Mouse (Mus musculus) small intestine, adult 2 months (tissue): ENCODE results near the gene Vps26a. TPM values are rescaled to one million over a fixed set of nuclear protein-coding genes. Genes with fewer than 3 reads are reported as not detected.
A peak's percentile ranks its signal among the peaks of the same experiment; 100 is the strongest.

Source experiments
- H3K27ac ChIP-seq: fragments of 200-500 bp; 2 replicates; pipeline ENCODE4 v1.5.1; 2012; ENCODE audit warnings: low read depth, low read length, control low read depth, inconsistent platforms; ENCODE audit not compliant: insufficient read depth
- H3K27me3 ChIP-seq: fragments of 200-500 bp; 2 replicates; pipeline ENCODE4 v1.6.1; 2012; ENCODE audit warnings: mild to moderate bottlenecking, moderate library complexity, low read length, inconsistent platforms; ENCODE audit not compliant: control insufficient read depth, insufficient read depth
- H3K36me3 ChIP-seq: fragments of 200-500 bp; 2 replicates; pipeline ENCODE4 v1.6.1; 2012; ENCODE audit warnings: mild to moderate bottlenecking, low read length, control low read depth, inconsistent platforms; ENCODE audit not compliant: control insufficient read depth, insufficient read depth
- H3K4me1 ChIP-seq: fragments of 200-500 bp; 2 replicates; pipeline ENCODE4 v1.6.1; 2012; ENCODE audit warnings: low read length, inconsistent platforms, mixed read lengths; ENCODE audit not compliant: control insufficient read depth, insufficient read depth, insufficient read length
- H3K4me3 ChIP-seq: fragments of 200-500 bp; 2 replicates; pipeline ENCODE4 v1.5.1; 2012; ENCODE audit warnings: low read depth, mild to moderate bottlenecking, control low read depth, inconsistent platforms, low read length, moderate library complexity
- CTCF ChIP-seq: fragments of 200-500 bp; IDR thresholded peaks from 2 replicates; pipeline ENCODE4 v1.5.1; 2012; ENCODE audit warnings: low read depth, mild to moderate bottlenecking, control low read depth, inconsistent platforms, low read length, moderate library complexity, mixed read lengths; ENCODE audit not compliant: insufficient replicate concordance, insufficient read length; ENCODE audit errors: extremely low read depth
- POLR2A ChIP-seq: fragments of 200-500 bp; IDR thresholded peaks from 2 replicates; pipeline ENCODE4 v1.6.1; 2012; ENCODE audit warnings: low read depth, mild to moderate bottlenecking, control low read depth, inconsistent platforms, low read length, moderate library complexity
- WGBS: fragments of 180-500 bp; shearing (Covaris S2); methylation state at CpG from one replicate; pipeline ENCODE4 v1.1.7; 2018; 5-methylcytosine and 5-hydroxymethylcytosine counted together
- polyA plus RNA-seq: library from polyadenylated mRNA; depleted of rRNA; stranded (reverse); fragments of >200 nt; gene quantifications from 2 replicates; pipeline ENCODE4 v1.2.3, GENCODE M21; 2012; rRNA removed

Vps26a gene
- polyA plus RNA-seq, 1 experiment, result 3.2 TPM

DNA sequence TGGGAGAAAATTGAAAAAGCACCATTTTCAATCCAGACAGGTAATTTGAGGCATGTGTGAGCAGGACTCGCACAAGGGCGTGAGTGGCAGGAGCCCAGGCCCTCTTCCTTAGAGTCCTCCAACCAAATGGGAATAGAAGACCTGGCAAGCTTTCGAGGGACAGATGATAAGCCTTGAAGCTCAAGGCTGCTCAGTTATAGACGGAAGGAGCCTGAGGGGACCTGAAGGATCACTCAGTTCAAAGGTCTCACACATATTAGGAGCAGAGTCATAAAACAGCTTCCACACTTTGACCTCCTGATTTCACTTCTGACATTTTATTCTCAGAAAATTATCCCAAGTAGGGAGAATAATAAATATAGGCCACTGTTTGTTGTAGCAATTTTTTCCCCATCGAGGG, 67.2 kb downstream of the Vps26a start:
- H3K4me3 ChIP-seq, result peak overlapping the region; percentile 28
- WGBS, result 32% methylated on average over 5 of the region's 5 CpGs
- H3K27me3 ChIP-seq, result no peaks in the 10 kb centered on the region
- H3K27ac ChIP-seq, result peak overlapping the region; percentile 93
- H3K4me1 ChIP-seq, result peaks cover 42% of the 10 kb centered on the region
- TF ChIP-seq POLR2A, result no peak
- no peak for TF ChIP-seq CTCF
- H3K36me3 ChIP-seq, result peaks cover 19% of the 10 kb centered on the region

DNA sequence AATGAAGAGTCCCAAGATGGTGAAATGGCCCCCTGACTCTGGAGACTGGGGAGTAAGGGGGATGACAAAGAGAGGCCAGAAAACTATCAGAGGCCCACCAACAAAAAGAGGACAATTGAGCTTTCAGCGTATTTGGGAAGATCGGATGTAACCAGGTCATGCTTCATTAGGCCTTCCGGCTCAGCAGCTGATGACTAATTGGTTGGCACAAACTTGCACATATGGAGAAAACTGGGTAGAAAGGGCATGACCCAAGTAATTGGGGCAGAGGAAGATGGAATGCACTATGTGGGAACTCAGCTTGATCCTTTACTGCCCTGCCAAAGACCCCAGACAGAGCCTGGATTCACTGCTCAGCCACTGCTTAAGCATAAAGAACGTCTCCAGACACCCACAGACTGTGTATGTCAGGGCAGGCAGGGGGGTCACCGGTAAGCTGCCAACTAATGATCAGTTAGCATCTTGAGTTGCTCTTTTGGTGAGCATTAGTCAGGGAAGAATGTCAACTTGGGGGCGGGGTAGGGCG, 67.7 kb downstream of the Vps26a start:
- H3K4me3 ChIP-seq, result peak overlapping the region; percentile 36
- H3K36me3 ChIP-seq, result peaks cover 21% of the 10 kb centered on the region
- no peak for TF ChIP-seq POLR2A
- no peak for TF ChIP-seq CTCF
- 61% methylated on average over 7 of the region's 7 CpGs for WGBS
- peak overlapping the region; percentile 91 for H3K27ac ChIP-seq
- H3K27me3 ChIP-seq, result no peaks in the 10 kb centered on the region
- H3K4me1 ChIP-seq, result peaks cover 43% of the 10 kb centered on the region

DNA sequence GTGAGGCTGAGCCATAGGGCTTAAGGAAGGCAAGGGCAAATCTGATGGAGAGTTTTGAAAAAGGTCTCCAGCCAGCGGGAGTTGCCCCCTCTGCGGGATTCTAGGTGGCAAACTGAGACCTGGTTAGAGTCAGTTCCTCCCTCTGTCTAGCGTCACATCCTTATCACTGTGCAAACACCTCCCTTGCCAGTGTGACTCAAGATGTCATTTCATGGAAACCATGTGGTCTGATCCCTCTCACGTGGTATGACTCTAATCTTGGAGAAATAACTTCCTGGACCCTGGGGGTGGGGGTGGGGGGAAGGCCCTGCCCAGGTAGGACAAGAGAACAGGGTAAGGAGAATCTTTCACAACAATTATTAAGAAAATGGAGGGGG, 73.0 kb downstream of the Vps26a start:
- H3K4me3 ChIP-seq, result peak overlapping the region; percentile 27; the same call in 1 of the 2 replicates
- 11% methylated on average over 4 of the region's 4 CpGs for WGBS
- H3K27ac ChIP-seq, result peak overlapping the region; percentile 100
- no peaks in the 10 kb centered on the region for H3K27me3 ChIP-seq
- TF ChIP-seq CTCF (no peak), POLR2A (no peak)
- peaks cover 43% of the 10 kb centered on the region for H3K4me1 ChIP-seq
- peaks cover 41% of the 10 kb centered on the region for H3K36me3 ChIP-seq

DNA sequence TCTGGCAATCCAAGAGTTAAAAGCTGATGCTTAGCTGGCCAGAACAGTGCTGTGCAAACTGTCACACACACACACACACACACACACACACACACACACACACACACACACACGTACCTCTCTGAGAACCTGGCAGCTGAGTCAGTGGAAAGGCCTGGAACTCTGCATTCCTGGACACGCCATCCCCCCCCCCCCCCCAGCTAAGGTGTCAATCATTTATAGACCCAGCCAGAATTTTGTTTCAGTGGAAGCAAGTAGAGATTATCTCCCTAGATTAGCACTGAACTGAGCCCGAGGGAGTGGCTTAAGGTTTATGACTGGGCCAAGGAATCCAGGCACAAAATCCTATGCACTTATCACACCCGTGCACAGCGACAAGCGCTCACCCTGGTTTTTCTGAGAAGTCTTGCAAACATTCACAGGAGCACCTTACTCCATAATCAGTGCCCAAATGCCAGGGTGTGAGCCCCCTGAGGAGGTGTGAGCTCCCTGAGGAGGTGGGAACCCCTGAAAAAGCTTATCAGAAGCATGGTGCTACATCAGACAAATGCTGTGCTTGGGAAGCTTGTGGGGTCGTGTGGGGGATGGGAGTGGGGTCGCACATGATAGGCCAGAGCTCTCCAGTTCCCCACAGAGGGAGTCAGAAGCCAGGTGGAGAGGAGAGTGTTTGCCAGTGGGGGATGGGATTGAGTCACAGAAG, 73.5 kb downstream of the Vps26a start:
- H3K27ac ChIP-seq, result peak overlapping the region; percentile 100
- WGBS, result 4% methylated on average over 8 of the region's 8 CpGs
- H3K36me3 ChIP-seq, result peaks cover 43% of the 10 kb centered on the region
- peak overlapping the region; percentile 27; the same call in 1 of the 2 replicates for H3K4me3 ChIP-seq
- peaks cover 41% of the 10 kb centered on the region for H3K4me1 ChIP-seq
- no peaks in the 10 kb centered on the region for H3K27me3 ChIP-seq
- TF ChIP-seq CTCF, result peak; percentile 12; the same call in 1 of the 2 replicates
- TF ChIP-seq POLR2A, result no peak; the same call in 1 of the 2 replicates

DNA sequence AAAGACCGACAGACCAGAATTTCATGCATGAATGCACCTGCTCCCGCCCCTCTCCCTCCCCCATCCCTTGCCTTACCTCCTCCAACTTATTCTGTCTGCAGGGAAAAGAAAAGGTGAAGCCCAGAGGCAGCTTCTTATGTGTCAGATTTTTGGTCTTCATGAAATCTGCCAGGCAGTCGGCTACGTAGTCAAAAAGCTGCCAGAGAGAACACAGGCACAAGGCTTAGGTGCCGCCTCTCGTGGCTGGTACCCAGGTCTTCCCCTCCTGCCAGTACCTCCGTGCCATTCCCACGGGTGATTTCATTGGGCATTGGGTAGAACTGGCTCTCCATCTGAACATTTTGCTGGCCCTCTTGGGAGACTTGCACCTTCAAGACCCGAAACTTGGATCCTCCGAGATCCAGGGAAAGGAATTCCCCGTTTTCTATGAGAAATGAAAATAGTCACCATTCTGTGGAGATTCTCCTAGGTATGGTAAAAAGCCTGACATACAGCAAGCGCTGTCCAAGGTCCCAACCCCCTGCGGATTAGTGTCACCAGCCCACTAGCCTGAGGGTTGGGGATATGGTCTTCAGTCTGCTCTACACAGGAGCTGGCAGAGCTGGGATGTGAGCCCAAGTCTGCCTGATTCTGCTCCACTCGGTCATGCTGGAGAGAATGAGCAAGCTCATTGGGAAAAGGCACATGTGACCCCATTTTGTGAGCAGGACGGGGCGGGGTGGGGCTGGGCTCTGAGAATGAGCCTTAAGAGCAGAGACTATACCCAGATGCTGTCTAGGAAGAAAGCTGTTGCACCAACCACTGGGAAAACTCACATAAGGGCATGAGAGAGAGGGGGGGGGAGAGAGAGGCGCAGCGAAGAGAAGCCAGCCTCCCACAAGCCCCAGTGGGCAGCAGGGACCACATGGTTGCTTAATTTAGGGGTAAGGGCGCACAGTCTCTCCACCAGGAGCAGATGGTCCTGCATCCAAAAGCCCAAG, 74.9 kb downstream of the Vps26a start:
- Histone ChIP-seq H3K4me1 (peaks cover 32% of the 10 kb centered on the region; the same call in 1 of the 2 replicates), H3K27me3 (no peaks in the 10 kb centered on the region), H3K4me3 (no peak overlapping the region), H3K36me3 (peaks cover 35% of the 10 kb centered on the region), H3K27ac (no peak overlapping the region)
- WGBS, result 83% methylated on average over 19 of the region's 19 CpGs
- TF ChIP-seq POLR2A, result no peak
- TF ChIP-seq CTCF, result no peak

DNA sequence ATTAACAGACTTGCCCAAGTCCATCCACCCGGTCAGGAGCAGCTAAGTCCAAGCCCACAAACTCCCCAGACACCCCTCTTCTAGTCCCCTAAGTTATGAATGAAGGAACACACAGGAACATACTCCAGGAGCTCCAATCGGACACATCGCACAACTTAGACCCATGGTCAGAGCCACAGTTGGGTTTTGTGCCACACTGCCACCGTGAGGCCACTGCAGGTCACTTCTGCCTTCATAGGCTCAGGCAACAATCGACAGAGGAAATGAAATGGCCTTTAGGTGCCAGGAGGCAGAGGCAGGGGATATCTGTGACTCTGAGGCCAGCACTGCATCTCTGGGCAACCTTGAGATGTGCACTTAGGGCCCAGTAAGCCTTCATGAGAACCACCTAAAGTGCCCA, 75.7 kb downstream of the Vps26a start:
- H3K36me3 ChIP-seq, result peaks cover 36% of the 10 kb centered on the region
- no peaks in the 10 kb centered on the region for H3K27me3 ChIP-seq
- H3K4me1 ChIP-seq, result peaks cover 25% of the 10 kb centered on the region; the same call in 1 of the 2 replicates
- 8% methylated on average over 5 of the region's 5 CpGs for WGBS
- no peak overlapping the region for H3K4me3 ChIP-seq
- no peak overlapping the region for H3K27ac ChIP-seq
- TF ChIP-seq POLR2A (no peak), CTCF (peak; percentile 76; the same call in 1 of the 2 replicates)

Other genes with a start within 250 kb of the Vps26a start
- gene Tacr2, start 234.4 kb downstream of the Vps26a start, polyA plus RNA-seq, result 3.8 and 7.7 TPM in 2 replicates
- 9.4 and 10.0 TPM in 2 replicates for gene Hk1, start 106.9 kb downstream of the Vps26a start, polyA plus RNA-seq
- gene Hkdc1, start 64.3 kb downstream of the Vps26a start, polyA plus RNA-seq, result 44.7 and 137 TPM in 2 replicates
- 0.05 TPM in 1 of 2 replicates, not detected in the other for gene 4930507D05Rik, start 37.3 kb downstream of the Vps26a start, polyA plus RNA-seq
- gene Supv3l1, start 37.1 kb downstream of the Vps26a start, polyA plus RNA-seq, result 8.4 and 10.9 TPM in 2 replicates
- 6.5 and 8.2 TPM in 2 replicates for gene Srgn, start 40.6 kb upstream of the Vps26a start, polyA plus RNA-seq
- gene Kif1bp, start 91.7 kb upstream of the Vps26a start, polyA plus RNA-seq, result 21.0 and 21.2 TPM in 2 replicates
- gene Ddx21, start 115.5 kb upstream of the Vps26a start, polyA plus RNA-seq, result 1.9 and 2.3 TPM in 2 replicates
- gene Ddx50, start 164.4 kb upstream of the Vps26a start, polyA plus RNA-seq, result 1.3 and 2.8 TPM in 2 replicates
- gene Stox1, start 239.3 kb upstream of the Vps26a start, polyA plus RNA-seq, result 0.11 and 0.14 TPM in 2 replicates